Mouse (Mus musculus) midbrain, embryonic 16.5 days (tissue): Measurements from ENCODE around the gene Meaf6. TPM values are rescaled to one million over a fixed set of nuclear protein-coding genes. Genes with fewer than 3 reads are reported as not detected.

Experiments used
- ATAC-seq: fragments of 200-750 bp; cut with Nextera tagmentation; 2 replicates; pipeline ENCODE4 v1.8.0; 2017; ENCODE audit warnings: moderate TSS enrichment
- H3K27ac ChIP-seq: fragments of 300-500 bp; sonication (generic); 2 replicates; pipeline ENCODE4 v1.5.1; 2014; ENCODE audit warnings: mild to moderate bottlenecking, low read length, mixed read lengths
- H3K27me3 ChIP-seq: fragments of 300-500 bp; sonication (generic); 2 replicates; pipeline ENCODE4 v1.6.1; 2014; ENCODE audit warnings: low read depth, low read length, mixed read lengths; ENCODE audit not compliant: control insufficient read depth, insufficient read depth
- H3K36me3 ChIP-seq: fragments of 300-500 bp; sonication (generic); 2 replicates; pipeline ENCODE4 v1.6.1; 2014; ENCODE audit warnings: mild to moderate bottlenecking, low read length, moderate library complexity, mixed read lengths; ENCODE audit not compliant: control insufficient read depth, insufficient read depth
- H3K4me1 ChIP-seq: fragments of 300-500 bp; sonication (generic); 2 replicates; pipeline ENCODE4 v1.6.1; 2014; ENCODE audit warnings: mild to moderate bottlenecking, low read length, mixed read lengths; ENCODE audit not compliant: control insufficient read depth, insufficient read depth
- H3K4me2 ChIP-seq: fragments of 300-500 bp; sonication (generic); 2 replicates; pipeline ENCODE4 v1.6.1; 2014; ENCODE audit warnings: mild to moderate bottlenecking, low read length, mixed read lengths
- H3K4me3 ChIP-seq: fragments of 300-500 bp; sonication (generic); 2 replicates; pipeline ENCODE4 v1.5.1; 2014; ENCODE audit warnings: low read depth, mild to moderate bottlenecking, low read length, moderate library complexity, mixed read lengths
- H3K9ac ChIP-seq: fragments of 300-500 bp; sonication (generic); 2 replicates; pipeline ENCODE4 v1.6.1; 2014; ENCODE audit warnings: low read depth, low read length, mixed read lengths
- H3K9me3 ChIP-seq: fragments of 300-500 bp; sonication (generic); replicated peaks from 2 replicates; pipeline ENCODE4 v1.6.1; 2014; ENCODE audit warnings: mild to moderate bottlenecking, low read length, mixed read lengths; ENCODE audit not compliant: control insufficient read depth, poor library complexity, severe bottlenecking
- WGBS: fragments of 180-500 bp; shearing (Covaris S2); extraction: QIAGEN DNeasy Blood & Tissue Kit; methylation state at CpG from one replicate; pipeline ENCODE4 v1.1.7; 2014; 5-methylcytosine and 5-hydroxymethylcytosine counted together
- polyA plus RNA-seq: library from polyadenylated mRNA; unstranded; fragments of >200 nt; fragmentation: Nextera tagmentation; extraction: Ambion mirVana; gene quantifications from 2 replicates; pipeline ENCODE4 v1.2.1, GENCODE M21; 2015

The Meaf6 gene
- polyA plus RNA-seq, 1 experiment from 2014 or later: 181 TPM

DNA sequence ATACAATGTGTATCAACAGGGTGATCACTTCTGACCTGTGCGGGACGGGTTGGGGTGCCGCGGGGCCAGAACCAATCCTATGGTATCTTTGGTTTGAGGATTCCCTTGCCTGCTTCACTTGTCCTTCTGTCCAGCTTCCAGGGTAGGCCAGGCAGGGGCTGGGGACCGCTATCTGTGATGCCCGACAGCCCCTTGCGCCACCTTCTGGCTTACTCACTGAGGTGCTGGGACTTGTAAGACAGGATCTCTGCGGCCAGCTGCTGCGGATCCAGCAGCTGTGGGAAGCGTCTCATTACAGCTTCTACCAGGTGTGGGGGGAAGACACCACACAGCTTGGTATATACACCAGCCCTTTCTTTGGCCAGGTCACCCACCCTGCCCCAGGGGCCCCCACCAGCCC lies 34.1 kb downstream of the Meaf6 start:
- Histone ChIP-seq H3K27me3 (no peaks in the 10 kb centered on the region), H3K9me3 (no peaks in the 10 kb centered on the region), H3K4me3 (no peak overlapping the region), H3K4me1 (no peaks in the 10 kb centered on the region; the same call in 1 of the 2 replicates), H3K4me2 (no peak overlapping the region), H3K36me3 (no peaks in the 10 kb centered on the region), H3K9ac (no peak overlapping the region), H3K27ac (no peak overlapping the region)
- no peak for ATAC-seq
- 27% methylated on average over 10 of the region's 10 CpGs for WGBS

- no peak for ATAC-seq
- no peak overlapping the region for H3K27ac ChIP-seq
Observed at GRCm38 (mm10) chr4:125119721-125120120, 34.8 kb downstream of the Meaf6 start.

DNA sequence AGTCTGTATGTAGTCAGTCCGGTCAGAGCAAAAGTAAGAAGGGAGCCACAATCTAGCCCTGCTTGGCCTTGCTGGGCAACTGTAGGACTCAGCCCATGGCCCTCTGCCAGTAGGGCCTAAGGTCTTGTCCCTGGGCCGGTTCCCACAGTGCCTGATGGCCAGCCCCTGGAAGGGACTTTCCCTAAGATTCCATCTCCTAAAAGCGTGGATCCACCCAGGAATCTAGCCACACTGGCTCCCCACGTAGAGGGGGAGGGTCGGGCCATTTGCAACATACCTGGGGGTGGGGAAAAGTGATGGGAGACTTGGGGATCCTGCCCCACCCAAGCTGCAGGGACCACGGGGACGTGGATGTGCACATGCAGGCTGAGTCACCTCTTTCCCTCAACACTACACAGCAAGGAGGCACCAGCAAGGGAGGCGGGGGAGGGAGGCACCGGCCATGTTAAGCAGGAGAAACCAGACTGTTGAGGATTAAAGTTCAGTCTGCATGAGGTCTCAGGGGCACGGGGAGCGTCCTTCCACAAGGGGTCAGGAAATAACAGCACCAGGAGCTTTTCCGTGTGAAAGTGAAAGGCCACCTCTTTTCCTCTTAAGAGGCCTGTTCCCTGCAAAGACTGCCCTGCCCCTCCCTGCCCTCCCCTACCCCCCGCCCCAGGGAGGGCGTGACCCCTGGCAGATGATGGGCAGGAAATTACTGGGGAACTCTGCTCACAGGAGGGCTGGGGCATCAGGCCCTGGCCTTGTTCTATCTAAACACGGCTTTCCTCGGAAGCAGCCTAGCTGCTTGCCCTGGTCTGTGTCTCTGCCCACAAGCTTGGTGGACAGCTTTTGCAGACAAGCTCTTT lies 37.7 kb downstream of the Meaf6 start:
- Histone ChIP-seq H3K4me1 (peaks cover 3% of the 10 kb centered on the region; the same call in 1 of the 2 replicates), H3K9ac (0 out of 2 replicates have a peak overlapping the region, but pooled peaks have one; percentile 15), H3K4me3 (no peak overlapping the region), H3K36me3 (no peaks in the 10 kb centered on the region), H3K4me2 (no peak overlapping the region), H3K27ac (no peak overlapping the region), H3K9me3 (no peaks in the 10 kb centered on the region), H3K27me3 (peaks cover 9% of the 10 kb centered on the region; the same call in 1 of the 2 replicates)
- no peak for ATAC-seq
- 27% methylated on average over 15 of the region's 16 CpGs for WGBS

More at GRCm38 (mm10) chr4:125119721-125120120, 34.8 kb downstream of the Meaf6 start:
- no peaks in the 10 kb centered on the region for H3K9me3 ChIP-seq
- no peak overlapping the region for H3K4me3 ChIP-seq
- no peaks in the 10 kb centered on the region; the same call in 1 of the 2 replicates for H3K4me1 ChIP-seq
- H3K9ac ChIP-seq: no peak overlapping the region
- H3K4me2 ChIP-seq: no peak overlapping the region
- WGBS: 92% methylated on average over 11 of the region's 11 CpGs
- H3K27me3 ChIP-seq: no peaks in the 10 kb centered on the region
- H3K36me3 ChIP-seq: no peaks in the 10 kb centered on the region

DNA sequence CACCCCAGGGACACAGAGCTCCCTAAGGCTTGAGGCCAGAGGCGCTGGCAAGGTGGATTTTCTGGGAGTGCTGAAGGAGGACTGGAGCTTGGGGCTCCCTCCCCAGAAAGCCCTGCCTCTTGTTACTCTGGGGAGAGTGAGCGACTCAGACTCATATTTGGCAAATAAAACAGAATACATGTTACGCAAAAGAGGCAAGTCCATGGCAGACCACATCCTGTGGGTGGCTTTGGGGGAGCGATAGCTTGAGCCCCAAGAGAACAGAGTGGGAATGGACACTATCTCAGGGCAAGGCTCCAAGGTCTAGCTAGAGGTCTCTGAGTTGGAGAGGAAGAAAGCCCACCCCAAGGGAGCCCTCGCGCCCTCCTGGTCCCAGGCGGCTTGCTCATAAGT lies 38.3 kb downstream of the Meaf6 start:
- ATAC-seq: no peak
- no peaks in the 10 kb centered on the region for H3K36me3 ChIP-seq
- 75% methylated on average over 7 of the region's 7 CpGs for WGBS
- no peak overlapping the region for H3K4me3 ChIP-seq
- H3K9me3 ChIP-seq: no peaks in the 10 kb centered on the region
- H3K27ac ChIP-seq: no peak overlapping the region
- peaks cover 10% of the 10 kb centered on the region for H3K27me3 ChIP-seq
- H3K9ac ChIP-seq: no peak overlapping the region
- peaks cover 3% of the 10 kb centered on the region; the same call in 1 of the 2 replicates for H3K4me1 ChIP-seq
- H3K4me2 ChIP-seq: no peak overlapping the region

DNA sequence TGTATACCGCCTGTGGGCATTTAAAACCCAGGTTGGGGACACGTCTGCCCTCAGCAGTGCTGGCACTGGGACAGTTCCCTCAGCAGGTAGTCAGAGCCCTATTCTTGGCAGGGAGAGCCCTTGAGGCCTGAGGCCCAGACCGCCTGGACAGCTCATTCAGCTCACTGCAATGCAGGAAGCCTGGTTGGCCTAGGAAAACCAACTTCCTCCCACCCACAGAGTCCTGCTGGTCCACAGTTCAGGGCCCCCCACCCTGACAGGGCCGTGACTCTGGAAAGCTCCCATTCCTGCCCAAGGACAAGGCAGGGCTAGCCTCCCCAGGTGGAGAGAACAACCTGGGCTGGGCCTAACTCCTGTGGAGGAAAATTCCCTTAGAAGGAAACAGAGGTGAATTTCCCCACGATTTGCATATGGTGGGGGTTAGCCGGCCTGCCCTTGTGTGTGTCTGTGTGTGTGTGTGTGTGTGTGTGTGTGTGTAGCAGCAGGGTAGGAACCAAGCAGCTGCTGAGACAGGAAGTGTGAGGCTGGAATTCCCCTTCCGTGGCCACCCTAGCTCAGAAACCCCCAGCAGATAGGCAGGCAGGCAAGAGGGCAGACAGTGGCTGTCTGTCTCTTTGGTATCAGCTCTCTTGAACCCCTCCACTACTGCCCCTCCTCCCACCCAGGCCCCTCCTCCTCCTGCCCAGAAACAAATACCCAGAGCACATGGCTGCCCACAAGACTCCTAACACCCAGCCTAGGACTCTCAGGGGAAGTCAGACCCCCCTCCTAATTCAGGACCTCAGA lies 39.7 kb downstream of the Meaf6 start:
- Histone ChIP-seq H3K4me2 (no peak overlapping the region), H3K4me1 (peaks cover 3% of the 10 kb centered on the region; the same call in 1 of the 2 replicates), H3K9me3 (no peaks in the 10 kb centered on the region), H3K9ac (no peak overlapping the region), H3K36me3 (no peaks in the 10 kb centered on the region), H3K4me3 (no peak overlapping the region), H3K27ac (no peak overlapping the region), H3K27me3 (peaks cover 14% of the 10 kb centered on the region)
- WGBS: 47% methylated on average over 7 of the region's 7 CpGs
- ATAC-seq: no peak

GRCm38 (mm10) chr4:125125361-125125921 lies 40.5 kb downstream of the Meaf6 start:
- Histone ChIP-seq H3K4me1 (peaks cover 3% of the 10 kb centered on the region; the same call in 1 of the 2 replicates), H3K27ac (no peak overlapping the region), H3K4me3 (no peak overlapping the region), H3K4me2 (no peak overlapping the region), H3K9ac (no peak overlapping the region), H3K27me3 (peaks cover 14% of the 10 kb centered on the region), H3K9me3 (no peaks in the 10 kb centered on the region), H3K36me3 (no peaks in the 10 kb centered on the region)
- no peak for ATAC-seq
- 75% methylated on average over 7 of the region's 7 CpGs for WGBS

DNA sequence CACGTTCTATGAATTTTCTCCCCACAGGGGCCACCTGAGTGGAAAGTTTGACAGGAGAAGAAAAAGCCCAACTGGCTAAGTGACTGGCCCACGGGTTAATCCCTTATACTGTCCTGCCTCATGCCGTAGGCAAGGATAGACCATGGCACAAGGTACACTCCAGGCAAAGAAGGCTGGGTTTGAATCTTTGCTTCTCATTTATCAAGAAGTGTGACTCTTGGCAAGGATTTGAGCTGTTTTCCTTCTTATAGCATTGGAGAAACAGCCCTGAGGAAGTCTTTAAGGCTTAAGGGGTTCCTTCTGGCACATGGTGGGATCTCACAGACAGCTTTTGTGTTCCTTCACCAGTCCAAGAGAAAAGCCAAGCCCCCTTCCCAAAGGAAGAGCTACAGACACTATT lies 41.3 kb downstream of the Meaf6 start:
- Histone ChIP-seq H3K9me3 (no peaks in the 10 kb centered on the region), H3K36me3 (no peaks in the 10 kb centered on the region), H3K9ac (no peak overlapping the region), H3K4me3 (no peak overlapping the region), H3K27me3 (peaks cover 14% of the 10 kb centered on the region), H3K27ac (no peak overlapping the region), H3K4me1 (peaks cover 3% of the 10 kb centered on the region; the same call in 1 of the 2 replicates), H3K4me2 (no peak overlapping the region)
- ATAC-seq: no peak
- WGBS: 85% methylated on average over 3 of the region's 3 CpGs

DNA sequence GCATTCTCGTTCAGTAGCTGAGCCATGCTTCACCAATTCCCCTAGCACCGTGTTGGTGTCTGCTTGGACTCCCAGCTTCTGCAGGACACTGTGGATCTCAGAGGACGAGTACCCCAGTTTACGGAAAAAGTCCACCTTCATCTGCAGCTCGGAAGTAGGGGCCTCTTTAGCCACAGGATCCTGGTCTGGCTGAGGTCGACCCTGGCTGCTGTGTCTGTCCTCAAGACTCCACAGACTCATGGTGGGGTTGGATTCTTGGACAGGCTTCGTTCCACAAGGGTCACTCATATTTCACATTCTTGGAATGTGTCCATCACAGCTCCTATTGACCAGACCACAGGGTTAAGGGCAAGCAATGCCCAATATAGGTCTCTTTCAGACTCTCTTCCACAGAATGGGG lies 41.8 kb downstream of the Meaf6 start:
- no peaks in the 10 kb centered on the region for H3K36me3 ChIP-seq

More for the DNA sequence above, 41.8 kb downstream of the Meaf6 start:
- Histone ChIP-seq H3K9ac (no peak overlapping the region), H3K4me2 (peak overlapping the region; percentile 96; the same call in 1 of the 2 replicates), H3K4me3 (no peak overlapping the region), H3K9me3 (no peaks in the 10 kb centered on the region), H3K27ac (no peak overlapping the region), H3K4me1 (peaks cover 3% of the 10 kb centered on the region; the same call in 1 of the 2 replicates), H3K27me3 (peaks cover 14% of the 10 kb centered on the region)
- ATAC-seq: no peak
- 81% methylated on average over 7 of the region's 7 CpGs for WGBS
